Mouse (Mus musculus): Measurements from ENCODE around the gene Card19. TPM values are rescaled to one million over a fixed set of nuclear protein-coding genes. Genes with fewer than 3 reads are reported as not detected.

Gene Card19
- polyA plus RNA-seq, 1 experiment from 2014 or later = 19.7 TPM

DNA sequence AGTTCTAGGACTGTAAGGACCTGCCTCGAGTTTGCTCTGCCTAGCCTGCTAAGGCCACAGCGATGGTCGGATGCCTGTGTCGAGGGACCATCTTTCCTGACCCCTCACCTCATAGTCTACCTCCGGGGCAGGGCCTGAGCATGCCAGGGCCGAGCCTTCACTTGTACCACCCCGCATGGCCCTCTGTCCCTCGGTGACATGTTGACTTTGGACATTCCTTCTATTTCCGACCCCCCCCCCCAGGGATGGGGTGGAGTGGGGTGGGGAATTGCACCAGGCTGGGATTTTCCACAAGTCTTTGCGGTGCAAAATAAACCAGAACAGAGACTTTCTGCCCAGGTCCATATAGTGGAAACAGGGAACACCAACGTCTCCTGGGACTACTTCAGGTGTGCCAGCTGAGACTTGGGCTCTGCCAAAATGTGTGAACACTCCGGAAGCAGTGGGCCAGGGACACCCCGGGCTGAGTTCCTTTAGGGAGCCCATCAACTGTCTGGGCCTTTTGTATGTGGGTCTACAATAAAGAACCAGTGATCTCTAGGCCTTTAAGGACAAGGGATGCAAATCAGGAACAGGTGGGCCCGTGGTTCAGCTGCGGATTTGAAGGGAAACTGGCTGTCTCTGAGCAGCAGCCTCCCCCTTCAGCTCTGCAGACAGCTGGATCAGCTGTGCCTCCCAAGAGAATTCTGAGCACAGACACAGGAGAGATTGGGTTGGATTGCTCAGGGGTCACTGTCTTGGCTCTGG lies 27.4 kb downstream of the Card19 start:
- no peak for DNase-seq (ENCODE audit: low spot score)

DNA sequence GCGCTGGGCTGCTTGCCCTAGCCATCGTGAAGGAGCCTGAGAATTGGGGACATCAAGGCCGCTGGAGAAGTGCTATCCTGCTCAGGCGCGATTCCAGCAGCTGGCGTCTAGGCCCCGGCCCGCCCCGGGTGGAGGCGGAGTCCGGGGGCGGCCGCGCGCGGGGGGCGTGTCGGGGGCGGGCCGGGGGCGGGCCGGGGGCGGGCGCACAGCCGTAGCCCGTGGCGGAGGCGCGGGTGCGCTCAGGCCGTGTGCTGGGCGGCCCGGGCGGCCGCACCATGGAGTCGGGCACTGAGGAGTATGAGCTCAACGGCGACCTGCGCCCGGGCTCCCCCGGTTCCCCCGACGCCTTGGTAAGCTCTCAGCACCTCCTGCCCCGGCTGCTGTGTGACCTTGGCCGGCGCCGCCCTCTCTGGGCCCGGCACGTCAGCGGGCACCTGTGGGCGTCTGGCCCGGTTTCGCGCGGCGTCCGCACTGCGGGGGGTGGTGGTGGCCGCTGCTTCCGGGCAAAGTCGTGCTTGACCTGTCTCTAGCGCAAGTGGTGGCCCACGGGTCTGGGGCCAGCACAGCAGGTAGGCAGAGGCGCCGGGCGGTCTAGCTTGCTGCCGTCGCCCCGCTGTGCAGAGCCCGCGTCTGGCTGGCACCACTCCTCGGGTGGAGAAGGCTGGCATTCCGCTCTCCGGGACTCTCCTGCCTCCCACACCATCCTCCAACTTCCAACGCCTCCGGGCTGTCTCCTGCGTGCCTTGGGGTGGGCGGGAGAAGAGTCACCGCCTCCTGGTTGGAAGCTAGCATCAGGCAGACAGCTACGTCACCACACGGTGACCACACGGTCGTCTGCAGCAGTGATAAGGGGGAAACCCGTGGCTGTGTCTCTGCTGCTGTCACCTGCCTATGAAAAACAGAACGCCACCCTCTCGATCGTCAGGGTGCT lies 28.3 kb downstream of the Card19 start, which contains the start of gene Ninj1:
Gene Ninj1 (plus strand): TSS at position 198 of the 931 bp plus-strand sequence.
- H3K4me2 ChIP-seq (ENCODE audit: low read depth) = peak within 1 kb of the TSS; percentile 99
- H3K4me3 ChIP-seq (ENCODE audit: low read depth, low read length) = peak within 1 kb of the TSS; percentile 64
- no peaks in the 10 kb centered on the region for H3K27me3 ChIP-seq (ENCODE audit: control insufficient read depth, insufficient read depth, low read length)
- peak within 1 kb of the TSS; percentile 54 for H3K9ac ChIP-seq (ENCODE audit: low read length)
- H3K4me1 ChIP-seq (ENCODE audit: control insufficient read depth, insufficient read depth, low read length) = peaks cover 18% of the 10 kb centered on the region
- no peaks in the 10 kb centered on the region for H3K36me3 ChIP-seq (ENCODE audit: control insufficient read depth, insufficient read depth, low read length)
- ATAC-seq (ENCODE audit: insufficient read depth, low FRiP score, low TSS enrichment) (peak; percentile 86), DNase-seq (ENCODE audit: low spot score) (peak; percentile 83)
- no peak within 1 kb of the TSS for H3K27ac ChIP-seq (ENCODE audit: low read depth, low read length)
- H3K9me3 ChIP-seq (ENCODE audit: control insufficient read depth, low read length) = no peaks in the 10 kb centered on the region
- under 1% methylated on average over 50 of the region's 87 CpGs for WGBS

More for the DNA sequence above, 27.4 kb downstream of the Card19 start:
- Histone ChIP-seq H3K9ac (ENCODE audit: low read length) (peak overlapping the region; percentile 54; the same call in 1 of the 2 replicates), H3K4me2 (ENCODE audit: low read depth) (peak overlapping the region; percentile 99), H3K27me3 (ENCODE audit: control insufficient read depth, insufficient read depth, low read length) (no peaks in the 10 kb centered on the region), H3K9me3 (ENCODE audit: control insufficient read depth, low read length) (no peaks in the 10 kb centered on the region), H3K4me3 (ENCODE audit: low read depth, low read length) (peak overlapping the region; percentile 64), H3K4me1 (ENCODE audit: control insufficient read depth, insufficient read depth, low read length) (peaks cover 18% of the 10 kb centered on the region), H3K36me3 (ENCODE audit: control insufficient read depth, insufficient read depth, low read length) (no peaks in the 10 kb centered on the region), H3K27ac (ENCODE audit: low read depth, low read length) (no peak overlapping the region)
- ATAC-seq (ENCODE audit: insufficient read depth, low FRiP score, low TSS enrichment) = peak; percentile 7; the same call in 1 of the 2 replicates
- WGBS = 27% methylated on average over 15 of the region's 15 CpGs

DNA sequence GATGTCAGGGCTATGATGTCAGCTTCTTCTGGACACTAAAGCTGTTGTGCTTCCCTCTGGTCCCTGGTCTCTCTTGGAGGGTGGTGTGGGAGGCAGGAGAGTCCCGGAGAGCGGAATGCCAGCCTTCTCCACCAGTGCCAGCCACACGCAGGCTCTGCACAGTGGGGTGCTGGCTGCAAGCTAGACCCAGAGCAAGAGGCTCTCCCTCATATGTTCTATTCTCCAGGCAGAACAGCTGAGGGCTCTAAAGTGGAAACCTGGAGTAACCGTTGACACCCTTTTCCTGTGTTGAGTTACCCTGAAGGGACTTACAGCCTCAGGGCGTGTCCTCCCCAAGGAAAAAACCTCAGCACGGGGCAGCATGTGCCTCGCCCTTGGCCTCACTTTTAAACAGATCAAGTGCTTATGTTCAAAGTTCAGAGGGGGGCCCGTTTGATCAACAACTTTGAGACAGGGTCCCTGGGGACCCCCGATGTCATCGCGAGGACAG lies 29.0 kb downstream of the Card19 start:
- Histone ChIP-seq H3K4me3 (ENCODE audit: low read depth, low read length) (peak overlapping the region; percentile 64), H3K4me1 (ENCODE audit: control insufficient read depth, insufficient read depth, low read length) (peaks cover 16% of the 10 kb centered on the region), H3K9me3 (ENCODE audit: control insufficient read depth, low read length) (no peaks in the 10 kb centered on the region), H3K27ac (ENCODE audit: low read depth, low read length) (no peak overlapping the region), H3K27me3 (ENCODE audit: control insufficient read depth, insufficient read depth, low read length) (no peaks in the 10 kb centered on the region), H3K9ac (ENCODE audit: low read length) (peak overlapping the region; percentile 54), H3K36me3 (ENCODE audit: control insufficient read depth, insufficient read depth, low read length) (no peaks in the 10 kb centered on the region), H3K4me2 (ENCODE audit: low read depth) (peak overlapping the region; percentile 99)
- DNase-seq (ENCODE audit: low spot score) (no peak), ATAC-seq (ENCODE audit: insufficient read depth, low FRiP score, low TSS enrichment) (no peak)
- 17% methylated on average over 11 of the region's 11 CpGs for WGBS

DNA sequence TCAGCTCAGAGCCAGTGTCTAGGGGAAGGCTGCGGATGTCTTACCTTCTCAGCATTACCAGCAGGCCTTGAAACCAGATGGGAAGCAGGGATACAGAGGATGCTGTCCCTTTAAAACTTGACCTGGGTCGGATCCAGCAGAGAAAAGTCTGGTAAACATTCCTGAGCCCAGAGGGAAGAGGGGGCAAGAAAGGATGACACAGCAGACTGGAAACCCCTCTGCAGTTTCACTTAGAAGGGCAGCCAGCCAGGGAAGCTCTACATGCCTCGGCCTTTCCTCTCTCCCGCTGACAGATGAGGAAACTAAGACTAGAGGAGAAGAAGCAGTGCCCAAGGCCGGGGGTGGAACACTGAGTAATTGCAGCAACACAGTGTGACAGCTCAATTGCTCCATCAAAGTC lies 32.2 kb downstream of the Card19 start:
- Histone ChIP-seq H3K27me3 (ENCODE audit: control insufficient read depth, insufficient read depth, low read length) (no peaks in the 10 kb centered on the region), H3K9ac (ENCODE audit: low read length) (no peak overlapping the region), H3K4me1 (ENCODE audit: control insufficient read depth, insufficient read depth, low read length) (peaks cover 7% of the 10 kb centered on the region), H3K4me3 (ENCODE audit: low read depth, low read length) (no peak overlapping the region), H3K9me3 (ENCODE audit: control insufficient read depth, low read length) (no peaks in the 10 kb centered on the region), H3K36me3 (ENCODE audit: control insufficient read depth, insufficient read depth, low read length) (no peaks in the 10 kb centered on the region), H3K27ac (ENCODE audit: low read depth, low read length) (no peak overlapping the region), H3K4me2 (ENCODE audit: low read depth) (no peak overlapping the region)
- ATAC-seq (ENCODE audit: insufficient read depth, low FRiP score, low TSS enrichment) (no peak), DNase-seq (ENCODE audit: low spot score) (no peak)
- WGBS = 54% methylated on average over 5 of the region's 5 CpGs

DNA sequence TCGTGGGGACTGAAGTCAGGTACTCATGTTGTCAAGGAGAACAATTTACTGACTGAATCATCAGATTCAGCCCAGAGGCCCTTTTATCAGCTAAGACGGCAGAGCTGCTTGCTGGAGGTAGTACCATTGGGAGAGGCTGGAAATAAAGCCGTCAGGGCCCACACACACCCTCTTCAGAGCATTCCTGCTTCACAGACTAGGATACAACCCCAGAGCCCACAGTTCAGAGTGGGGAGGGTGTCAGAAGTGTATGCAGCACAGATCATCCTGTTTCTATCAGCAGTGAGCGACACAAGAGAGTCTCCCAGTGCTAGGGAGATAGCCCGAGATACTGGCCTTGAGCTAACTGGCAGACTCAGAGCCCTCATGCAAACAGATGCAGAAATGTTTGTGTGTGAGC lies 32.7 kb downstream of the Card19 start:
- ATAC-seq (ENCODE audit: insufficient read depth, low FRiP score, low TSS enrichment) (no peak), DNase-seq (ENCODE audit: low spot score) (no peak)
- Histone ChIP-seq H3K27me3 (ENCODE audit: control insufficient read depth, insufficient read depth, low read length) (no peaks in the 10 kb centered on the region), H3K27ac (ENCODE audit: low read depth, low read length) (no peak overlapping the region), H3K9me3 (ENCODE audit: control insufficient read depth, low read length) (no peaks in the 10 kb centered on the region), H3K9ac (ENCODE audit: low read length) (no peak overlapping the region), H3K36me3 (ENCODE audit: control insufficient read depth, insufficient read depth, low read length) (no peaks in the 10 kb centered on the region), H3K4me3 (ENCODE audit: low read depth, low read length) (no peak overlapping the region), H3K4me1 (ENCODE audit: control insufficient read depth, insufficient read depth, low read length) (peaks cover 7% of the 10 kb centered on the region), H3K4me2 (ENCODE audit: low read depth) (no peak overlapping the region)
- WGBS = 80% methylated on average over 5 of the region's 5 CpGs

DNA sequence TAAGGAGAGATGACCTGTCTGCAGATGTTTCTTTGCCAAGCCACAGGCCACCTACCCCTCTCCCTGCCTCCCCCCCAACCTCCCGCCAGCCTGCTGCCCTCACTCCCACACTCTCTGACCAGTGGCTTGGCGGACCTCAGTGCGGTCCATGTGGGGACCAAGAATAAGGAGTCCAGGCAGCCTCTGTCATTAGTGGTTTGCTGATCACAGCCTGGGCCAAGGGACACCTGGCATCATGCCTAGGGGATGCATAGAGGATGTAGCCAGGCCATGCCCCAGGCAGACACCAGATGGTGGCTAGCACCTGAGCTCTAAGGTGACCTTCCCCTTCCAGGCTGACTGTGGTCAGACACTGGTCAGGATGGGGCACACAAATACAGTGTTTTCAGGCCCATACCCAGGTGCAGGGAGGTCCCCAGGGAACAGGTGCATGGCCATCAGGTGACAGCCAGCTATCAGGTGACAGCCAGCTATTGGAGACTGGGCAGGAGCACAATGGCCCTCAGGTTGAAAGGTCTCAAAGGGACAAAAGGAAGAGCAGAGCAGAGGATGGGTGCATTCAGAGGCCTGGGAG lies 34.3 kb downstream of the Card19 start:
- Histone ChIP-seq H3K4me3 (ENCODE audit: low read depth, low read length) (no peak overlapping the region), H3K9me3 (ENCODE audit: control insufficient read depth, low read length) (no peaks in the 10 kb centered on the region), H3K9ac (ENCODE audit: low read length) (no peak overlapping the region), H3K36me3 (ENCODE audit: control insufficient read depth, insufficient read depth, low read length) (no peaks in the 10 kb centered on the region), H3K4me1 (ENCODE audit: control insufficient read depth, insufficient read depth, low read length) (no peaks in the 10 kb centered on the region), H3K27ac (ENCODE audit: low read depth, low read length) (no peak overlapping the region), H3K27me3 (ENCODE audit: control insufficient read depth, insufficient read depth, low read length) (no peaks in the 10 kb centered on the region), H3K4me2 (ENCODE audit: low read depth) (no peak overlapping the region)
- ATAC-seq (ENCODE audit: insufficient read depth, low FRiP score, low TSS enrichment) (no peak), DNase-seq (ENCODE audit: low spot score) (no peak)
- WGBS = 89% methylated on average over 3 of the region's 3 CpGs

DNA sequence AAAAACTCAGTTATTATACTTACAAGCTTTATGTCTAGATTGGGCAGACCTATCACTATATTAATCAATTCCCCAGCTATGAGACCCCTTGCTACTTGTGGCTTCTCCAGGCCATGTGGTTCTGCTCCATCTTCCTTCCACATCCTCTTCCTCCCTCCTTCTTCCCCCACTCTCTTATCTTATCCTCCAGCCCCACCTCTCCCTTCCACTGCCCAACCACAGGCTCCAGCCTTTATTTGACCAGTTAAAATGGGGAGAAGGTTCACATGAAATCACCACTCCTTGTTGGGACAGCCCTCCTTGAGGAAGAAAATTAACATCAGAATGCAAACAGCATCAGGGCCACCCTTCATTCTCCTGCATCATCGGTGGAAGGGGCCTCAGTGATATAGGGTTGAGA lies 35.1 kb downstream of the Card19 start:
- no peaks in the 10 kb centered on the region for H3K4me1 ChIP-seq (ENCODE audit: control insufficient read depth, insufficient read depth, low read length)
- DNase-seq (ENCODE audit: low spot score) (no peak), ATAC-seq (ENCODE audit: insufficient read depth, low FRiP score, low TSS enrichment) (no peak)
- H3K9me3 ChIP-seq (ENCODE audit: control insufficient read depth, low read length) = no peaks in the 10 kb centered on the region
- no peaks in the 10 kb centered on the region for H3K27me3 ChIP-seq (ENCODE audit: control insufficient read depth, insufficient read depth, low read length)
- WGBS = 45% methylated on average over 1 of the region's 1 CpGs
- no peak overlapping the region for H3K9ac ChIP-seq (ENCODE audit: low read length)
- H3K27ac ChIP-seq (ENCODE audit: low read depth, low read length) = no peak overlapping the region
- H3K4me2 ChIP-seq (ENCODE audit: low read depth) = no peak overlapping the region
- H3K4me3 ChIP-seq (ENCODE audit: low read depth, low read length) = no peak overlapping the region
- no peaks in the 10 kb centered on the region for H3K36me3 ChIP-seq (ENCODE audit: control insufficient read depth, insufficient read depth, low read length)

DNA sequence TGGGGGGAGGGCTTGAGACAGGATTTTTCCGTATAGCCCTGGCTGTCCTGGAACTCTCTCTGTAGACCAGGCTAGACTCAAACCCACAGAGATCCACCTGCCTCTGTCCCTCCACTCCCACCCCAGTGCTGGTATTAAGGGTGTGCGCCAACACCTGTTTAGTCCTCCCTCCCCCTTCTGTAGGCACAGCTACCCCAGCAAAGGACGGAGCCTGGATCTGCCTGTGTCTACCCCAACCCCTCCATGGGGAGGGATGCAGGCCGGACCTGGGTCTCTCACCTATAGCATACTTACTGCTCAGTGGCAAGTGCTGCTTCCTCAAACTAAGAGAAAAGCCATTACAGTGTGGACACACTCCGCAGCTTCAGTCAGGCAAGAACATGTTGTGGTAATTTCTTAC lies 35.6 kb downstream of the Card19 start:
- H3K4me2 ChIP-seq (ENCODE audit: low read depth) = no peak overlapping the region
- no peak overlapping the region for H3K9ac ChIP-seq (ENCODE audit: low read length)
- no peaks in the 10 kb centered on the region for H3K4me1 ChIP-seq (ENCODE audit: control insufficient read depth, insufficient read depth, low read length)
- H3K9me3 ChIP-seq (ENCODE audit: control insufficient read depth, low read length) = no peaks in the 10 kb centered on the region
- H3K36me3 ChIP-seq (ENCODE audit: control insufficient read depth, insufficient read depth, low read length) = no peaks in the 10 kb centered on the region
- 85% methylated on average over 5 of the region's 5 CpGs for WGBS
- no peaks in the 10 kb centered on the region for H3K27me3 ChIP-seq (ENCODE audit: control insufficient read depth, insufficient read depth, low read length)
- DNase-seq (ENCODE audit: low spot score) (no peak), ATAC-seq (ENCODE audit: insufficient read depth, low FRiP score, low TSS enrichment) (no peak)
- H3K27ac ChIP-seq (ENCODE audit: low read depth, low read length) = no peak overlapping the region
- H3K4me3 ChIP-seq (ENCODE audit: low read depth, low read length) = no peak overlapping the region

Data from neural tube, embryonic 11.5 days (tissue).